Mouse (Mus musculus): Measurements from ENCODE around the gene Rapgef4. TPM values are rescaled to one million over a fixed set of nuclear protein-coding genes. Genes with fewer than 3 reads are reported as not detected.

Rapgef4 gene
- polyA plus RNA-seq, 1 experiment from 2014 or later: 5.8 TPM

DNA sequence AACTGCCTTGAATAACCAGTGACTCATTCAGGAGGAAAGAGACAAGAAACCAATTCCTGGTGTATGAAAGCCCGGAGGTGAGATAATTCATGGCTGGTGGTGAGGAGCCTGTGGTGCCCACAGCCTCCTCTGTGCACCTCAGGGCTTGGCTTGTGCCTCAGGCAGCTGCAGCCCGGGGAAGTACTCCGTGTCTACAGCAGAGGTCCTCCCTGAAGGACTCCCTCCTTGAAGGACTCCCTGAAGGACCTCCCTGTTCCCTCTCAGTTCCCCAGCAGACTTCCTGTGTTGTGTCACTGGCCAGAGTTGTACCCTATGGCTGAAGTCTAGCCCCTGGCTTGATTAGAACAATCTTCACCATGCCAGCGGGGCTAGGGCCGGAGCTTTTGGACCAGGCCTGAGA is 50.7 kb downstream of the Rapgef4 start:
- Histone ChIP-seq H3K27me3 (no peaks in the 10 kb centered on the region), H3K36me3 (no peaks in the 10 kb centered on the region), H3K4me2 (replicated peaks) (no peak overlapping the region), H3K4me1 (no peaks in the 10 kb centered on the region), H3K4me3 (replicated peaks) (no peak overlapping the region), H3K27ac (replicated peaks) (no peak overlapping the region), H3K9me3 (replicated peaks) (no peaks in the 10 kb centered on the region), H3K9ac (no peak overlapping the region)
- ATAC-seq (ENCODE audit: insufficient number of reproducible peaks, low FRiP score, low TSS enrichment, low read depth): no peak
- WGBS: 65% methylated on average over 5 of the region's 5 CpGs

DNA sequence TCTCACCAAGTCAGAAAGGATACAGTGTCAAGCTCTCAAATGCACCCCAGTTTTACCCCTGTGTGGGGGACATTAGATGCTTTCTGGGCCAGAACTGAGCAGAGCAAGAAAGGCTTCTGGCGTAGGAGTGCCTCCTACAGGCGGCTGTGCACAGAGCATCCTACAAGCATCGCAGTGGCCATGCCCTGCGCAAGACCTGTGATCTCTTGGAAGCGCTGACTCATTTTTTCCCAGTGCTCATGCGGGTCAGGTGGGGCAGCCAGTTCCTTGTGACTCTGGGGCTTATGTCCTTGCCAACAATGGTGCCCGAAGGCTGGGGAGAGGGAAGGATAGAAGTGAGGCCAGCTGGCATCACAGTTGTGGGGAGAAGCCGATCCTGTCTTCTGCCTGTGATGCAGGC is 54.6 kb downstream of the Rapgef4 start:
- H3K4me3 ChIP-seq (replicated peaks): no peak overlapping the region
- no peaks in the 10 kb centered on the region for H3K27me3 ChIP-seq
- peaks cover 10% of the 10 kb centered on the region for H3K4me1 ChIP-seq
- no peak overlapping the region for H3K9ac ChIP-seq
- H3K4me2 ChIP-seq (replicated peaks): no peak overlapping the region
- 50% methylated on average over 8 of the region's 8 CpGs for WGBS
- no peak overlapping the region for H3K27ac ChIP-seq (replicated peaks)
- no peaks in the 10 kb centered on the region for H3K36me3 ChIP-seq
- ATAC-seq (ENCODE audit: insufficient number of reproducible peaks, low FRiP score, low TSS enrichment, low read depth): no peak
- no peaks in the 10 kb centered on the region for H3K9me3 ChIP-seq (replicated peaks)

DNA sequence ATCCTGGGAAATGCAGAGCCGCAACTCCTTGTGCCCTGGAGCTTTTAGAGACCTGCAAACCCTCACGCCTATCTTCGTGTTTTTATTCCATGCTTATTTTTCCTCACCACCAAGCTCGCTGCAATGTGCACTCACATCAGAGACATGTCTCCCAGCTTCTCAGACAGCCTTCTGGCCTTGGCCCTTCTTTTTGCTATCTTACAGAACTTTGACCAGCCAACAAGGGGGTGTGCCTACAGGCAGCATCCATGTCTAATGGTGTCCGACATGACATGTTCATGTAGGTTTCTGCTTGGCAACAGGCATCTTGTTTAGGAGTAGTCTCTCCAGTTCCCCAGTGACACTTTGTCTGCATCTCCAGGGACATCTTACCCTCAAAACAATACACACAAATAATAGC is 56.3 kb downstream of the Rapgef4 start:
- Histone ChIP-seq H3K4me3 (replicated peaks) (no peak overlapping the region), H3K9me3 (replicated peaks) (no peaks in the 10 kb centered on the region), H3K4me1 (peaks cover 10% of the 10 kb centered on the region), H3K9ac (no peak overlapping the region), H3K27ac (replicated peaks) (no peak overlapping the region), H3K27me3 (no peaks in the 10 kb centered on the region), H3K4me2 (replicated peaks) (no peak overlapping the region), H3K36me3 (no peaks in the 10 kb centered on the region)
- 86% methylated on average over 5 of the region's 5 CpGs for WGBS
- ATAC-seq (ENCODE audit: insufficient number of reproducible peaks, low FRiP score, low TSS enrichment, low read depth): no peak

DNA sequence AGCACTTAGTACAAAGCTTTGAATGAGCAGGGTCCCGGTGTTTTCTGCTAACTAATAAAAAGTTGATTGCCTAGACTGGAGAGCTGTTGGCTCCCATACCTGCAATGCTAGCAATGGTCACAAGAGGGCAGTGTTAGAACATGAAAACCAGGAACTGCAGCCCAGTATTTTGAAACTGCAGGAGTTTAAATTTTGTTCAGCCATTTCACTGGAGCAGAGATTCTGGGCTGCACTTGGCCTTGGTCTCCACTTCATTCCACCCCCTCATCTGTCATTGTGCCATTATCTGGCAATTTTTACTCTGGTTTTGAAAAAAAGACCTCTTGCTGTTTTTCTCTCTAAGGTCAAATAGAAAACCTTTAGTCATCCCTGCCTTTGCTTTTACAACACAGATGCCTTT is 57.2 kb downstream of the Rapgef4 start:
- Histone ChIP-seq H3K9me3 (replicated peaks) (no peaks in the 10 kb centered on the region), H3K27me3 (no peaks in the 10 kb centered on the region), H3K4me2 (replicated peaks) (no peak overlapping the region), H3K27ac (replicated peaks) (0 out of 2 replicates have a peak overlapping the region, but pooled peaks have one; percentile 11), H3K9ac (no peak overlapping the region), H3K36me3 (no peaks in the 10 kb centered on the region), H3K4me3 (replicated peaks) (no peak overlapping the region), H3K4me1 (peaks cover 10% of the 10 kb centered on the region)
- ATAC-seq (ENCODE audit: insufficient number of reproducible peaks, low FRiP score, low TSS enrichment, low read depth): no peak; the same call in 1 of the 2 replicates
- WGBS: 12% methylated on average over 1 of the region's 1 CpGs

DNA sequence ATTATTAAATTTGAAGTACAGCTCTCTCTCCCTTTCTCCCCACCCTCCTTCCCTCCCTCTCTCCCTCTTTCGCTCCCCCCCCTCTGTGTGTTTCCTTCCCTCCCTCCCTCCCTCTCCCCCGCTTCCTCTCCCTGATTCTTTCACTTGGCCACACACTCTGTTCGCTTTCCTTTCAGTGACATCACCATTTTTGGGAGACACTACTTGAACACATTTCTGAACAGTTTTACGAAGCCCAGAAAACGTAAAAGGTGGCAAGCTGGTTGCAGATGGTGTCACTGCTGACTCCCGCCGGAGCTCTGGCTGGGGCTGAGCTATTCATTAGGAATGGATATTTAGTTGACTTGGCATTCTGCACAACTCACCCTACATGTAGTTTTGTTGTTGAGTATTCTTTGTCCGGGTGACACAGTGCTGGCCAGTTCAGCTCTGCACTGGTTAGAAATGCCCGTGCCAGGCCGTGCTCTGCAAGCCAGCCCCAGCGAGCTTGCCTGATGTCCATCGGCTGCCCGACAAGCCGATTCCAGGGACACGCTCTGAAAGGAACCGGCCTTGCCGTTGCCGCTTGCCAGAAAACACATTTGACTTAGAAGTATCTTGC is 57.7 kb downstream of the Rapgef4 start:
- peaks cover 10% of the 10 kb centered on the region for H3K4me1 ChIP-seq
- WGBS: 50% methylated on average over 18 of the region's 18 CpGs
- H3K36me3 ChIP-seq: no peaks in the 10 kb centered on the region
- no peak for ATAC-seq (ENCODE audit: insufficient number of reproducible peaks, low FRiP score, low TSS enrichment, low read depth)
- H3K9ac ChIP-seq: no peak overlapping the region
- H3K27ac ChIP-seq (replicated peaks): peak overlapping the region; percentile 29; the same call in 1 of the 2 replicates
- no peaks in the 10 kb centered on the region for H3K27me3 ChIP-seq
- H3K4me3 ChIP-seq (replicated peaks): no peak overlapping the region
- H3K9me3 ChIP-seq (replicated peaks): no peaks in the 10 kb centered on the region
- H3K4me2 ChIP-seq (replicated peaks): peak overlapping the region; percentile 21

DNA sequence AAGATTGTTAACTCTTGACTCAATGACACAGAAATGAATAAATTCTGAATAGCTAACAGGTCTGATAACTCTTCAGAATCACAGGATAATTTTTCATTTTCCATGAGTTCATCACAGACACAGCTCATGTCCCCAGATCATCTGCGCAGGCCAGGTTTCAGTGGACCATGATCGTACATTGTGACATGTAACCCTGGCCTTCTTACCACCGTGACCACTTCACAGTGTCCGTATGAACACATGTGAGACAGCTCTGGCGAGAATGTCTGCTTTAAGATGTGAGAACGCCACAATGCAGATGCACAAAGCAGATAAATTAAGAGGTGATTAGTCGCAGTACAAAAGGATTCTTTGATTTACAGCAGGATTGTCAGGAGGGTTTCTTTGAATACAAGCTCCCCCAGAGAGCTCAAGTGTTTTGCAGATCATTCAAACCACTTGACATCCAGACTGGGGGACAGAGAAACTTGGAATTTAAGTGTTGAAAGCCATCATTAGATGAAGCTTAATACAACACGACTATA is 58.5 kb downstream of the Rapgef4 start:
- WGBS: 54% methylated on average over 8 of the region's 8 CpGs
- H3K9me3 ChIP-seq (replicated peaks): no peaks in the 10 kb centered on the region
- H3K27ac ChIP-seq (replicated peaks): no peak overlapping the region
- H3K36me3 ChIP-seq: no peaks in the 10 kb centered on the region
- ATAC-seq (ENCODE audit: insufficient number of reproducible peaks, low FRiP score, low TSS enrichment, low read depth): no peak
- no peaks in the 10 kb centered on the region for H3K27me3 ChIP-seq
- no peak overlapping the region for H3K9ac ChIP-seq
- no peak overlapping the region for H3K4me2 ChIP-seq (replicated peaks)
- H3K4me1 ChIP-seq: peaks cover 10% of the 10 kb centered on the region
- no peak overlapping the region for H3K4me3 ChIP-seq (replicated peaks)

DNA sequence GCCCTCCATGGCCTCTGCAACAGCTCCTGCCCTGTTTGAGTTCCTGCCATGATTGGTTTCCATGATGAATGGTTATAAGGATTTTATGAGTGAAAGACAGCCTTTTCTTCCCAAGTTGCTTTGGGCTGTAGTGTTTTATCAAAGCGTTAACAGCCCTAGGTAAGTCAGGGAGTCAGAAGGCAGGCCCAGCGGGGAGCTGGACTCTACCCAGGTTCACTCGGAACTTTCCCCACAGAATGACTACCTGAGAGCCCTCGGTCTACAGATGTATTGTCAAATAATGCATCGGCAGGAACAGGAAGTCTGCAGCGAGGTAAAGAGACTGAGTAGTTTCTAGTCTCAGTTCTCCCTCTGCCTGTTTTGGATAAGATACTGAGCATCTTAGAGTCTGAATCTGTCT is 60.0 kb downstream of the Rapgef4 start:
- H3K4me3 ChIP-seq (replicated peaks): no peak overlapping the region
- H3K36me3 ChIP-seq: no peaks in the 10 kb centered on the region
- ATAC-seq (ENCODE audit: insufficient number of reproducible peaks, low FRiP score, low TSS enrichment, low read depth): no peak
- 89% methylated on average over 6 of the region's 6 CpGs for WGBS
- no peak overlapping the region for H3K9ac ChIP-seq
- H3K9me3 ChIP-seq (replicated peaks): no peaks in the 10 kb centered on the region
- no peak overlapping the region for H3K27ac ChIP-seq (replicated peaks)
- H3K4me1 ChIP-seq: peaks cover 13% of the 10 kb centered on the region
- H3K27me3 ChIP-seq: no peaks in the 10 kb centered on the region
- no peak overlapping the region for H3K4me2 ChIP-seq (replicated peaks)

DNA sequence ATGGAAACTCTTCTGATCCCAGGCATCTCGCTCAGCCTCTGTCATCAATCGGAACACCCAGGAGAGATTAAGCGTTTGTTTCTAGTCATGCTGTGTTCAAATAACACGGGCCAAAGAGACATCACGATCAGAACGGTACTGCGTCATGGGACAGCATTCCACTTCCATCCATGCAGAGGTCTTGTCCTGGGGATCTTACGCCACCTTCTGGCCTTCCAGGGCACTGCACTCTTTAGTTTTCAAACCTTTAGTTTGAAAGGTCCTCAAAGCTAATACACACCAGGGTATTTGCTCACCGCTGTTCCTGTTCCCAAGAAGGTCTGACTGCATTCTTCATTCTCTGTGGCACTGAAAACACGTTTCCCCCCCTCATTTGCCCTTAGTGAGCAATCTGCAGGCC is 61.1 kb downstream of the Rapgef4 start:
- H3K27me3 ChIP-seq: no peaks in the 10 kb centered on the region
- WGBS: 85% methylated on average over 10 of the region's 10 CpGs
- no peaks in the 10 kb centered on the region for H3K36me3 ChIP-seq
- no peak overlapping the region for H3K27ac ChIP-seq (replicated peaks)
- H3K4me3 ChIP-seq (replicated peaks): no peak overlapping the region
- no peak overlapping the region for H3K9ac ChIP-seq
- no peak for ATAC-seq (ENCODE audit: insufficient number of reproducible peaks, low FRiP score, low TSS enrichment, low read depth)
- peaks cover 13% of the 10 kb centered on the region for H3K4me1 ChIP-seq
- no peak overlapping the region for H3K4me2 ChIP-seq (replicated peaks)
- no peaks in the 10 kb centered on the region for H3K9me3 ChIP-seq (replicated peaks)

DNA sequence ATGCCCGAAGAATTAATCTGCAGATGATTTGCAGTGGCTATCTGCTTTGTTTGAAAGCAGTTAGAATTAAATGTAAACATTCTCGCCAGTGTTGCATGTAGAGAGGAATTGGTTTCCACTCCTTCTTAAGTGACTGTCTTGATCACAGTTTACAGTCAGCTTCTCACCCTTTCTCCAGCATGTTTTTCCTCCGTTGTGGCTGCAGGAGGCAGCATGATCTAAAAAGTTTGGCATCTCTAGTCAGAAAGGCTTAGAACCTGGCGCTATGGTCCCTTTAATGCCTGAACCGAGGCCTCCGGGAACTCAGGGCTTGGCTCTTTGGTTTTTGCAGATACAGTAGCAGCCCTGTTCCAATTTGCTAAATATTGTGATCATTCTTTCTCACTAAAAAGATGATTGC is 63.2 kb downstream of the Rapgef4 start:
- H3K4me3 ChIP-seq (replicated peaks): no peak overlapping the region
- H3K27ac ChIP-seq (replicated peaks): no peak overlapping the region
- peaks cover 4% of the 10 kb centered on the region; the same call in 1 of the 2 replicates for H3K4me1 ChIP-seq
- no peaks in the 10 kb centered on the region for H3K9me3 ChIP-seq (replicated peaks)
- H3K27me3 ChIP-seq: no peaks in the 10 kb centered on the region
- no peak for ATAC-seq (ENCODE audit: insufficient number of reproducible peaks, low FRiP score, low TSS enrichment, low read depth)
- H3K9ac ChIP-seq: no peak overlapping the region
- no peaks in the 10 kb centered on the region for H3K36me3 ChIP-seq
- WGBS: 49% methylated on average over 6 of the region's 6 CpGs
- H3K4me2 ChIP-seq (replicated peaks): no peak overlapping the region

DNA sequence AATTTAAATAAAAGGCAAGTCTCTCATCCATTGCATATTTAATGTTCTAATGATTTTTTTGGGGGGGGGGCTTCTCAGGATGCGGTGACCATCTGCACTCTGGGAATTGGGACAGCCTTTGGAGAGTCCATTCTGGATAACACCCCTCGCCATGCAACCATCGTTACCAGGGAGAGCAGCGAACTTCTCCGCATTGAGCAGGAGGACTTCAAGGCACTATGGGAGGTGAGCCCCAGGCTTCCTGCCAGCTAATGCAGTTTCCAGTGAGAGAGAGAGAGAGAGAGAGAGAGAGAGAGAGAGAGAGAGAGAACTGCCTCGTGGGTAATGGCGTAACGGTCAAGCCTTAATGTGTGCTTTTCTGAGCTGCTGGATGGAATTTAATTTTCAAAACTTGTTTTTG is 64.0 kb downstream of the Rapgef4 start:
- Histone ChIP-seq H3K27me3 (no peaks in the 10 kb centered on the region), H3K4me2 (replicated peaks) (no peak overlapping the region), H3K4me1 (peaks cover 3% of the 10 kb centered on the region; the same call in 1 of the 2 replicates), H3K4me3 (replicated peaks) (no peak overlapping the region), H3K9ac (no peak overlapping the region), H3K27ac (replicated peaks) (no peak overlapping the region), H3K9me3 (replicated peaks) (no peaks in the 10 kb centered on the region), H3K36me3 (no peaks in the 10 kb centered on the region)
- WGBS: 73% methylated on average over 8 of the region's 8 CpGs
- no peak for ATAC-seq (ENCODE audit: insufficient number of reproducible peaks, low FRiP score, low TSS enrichment, low read depth)

DNA sequence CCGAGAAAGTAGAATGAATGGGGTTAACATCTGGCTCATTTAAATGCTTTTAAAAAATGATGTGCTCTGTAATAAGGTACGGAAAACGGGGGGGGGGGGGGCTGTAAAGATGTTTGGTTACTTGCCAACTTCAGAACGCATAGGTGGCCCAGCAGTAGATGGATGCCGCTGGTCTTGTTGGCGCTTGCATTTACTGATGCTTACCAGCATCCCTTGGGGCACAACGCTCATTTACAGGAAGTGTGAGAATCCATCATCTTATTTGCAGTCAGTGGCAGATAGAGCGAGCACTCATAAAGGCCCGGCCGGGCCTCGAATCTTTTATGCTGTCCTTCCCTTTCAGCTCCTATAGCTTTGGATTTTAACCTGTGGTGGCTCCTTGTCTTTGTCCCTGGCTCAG is 64.6 kb downstream of the Rapgef4 start:
- Histone ChIP-seq H3K4me2 (replicated peaks) (no peak overlapping the region), H3K27me3 (no peaks in the 10 kb centered on the region), H3K4me1 (peaks cover 3% of the 10 kb centered on the region; the same call in 1 of the 2 replicates), H3K27ac (replicated peaks) (no peak overlapping the region), H3K9me3 (replicated peaks) (no peaks in the 10 kb centered on the region), H3K9ac (no peak overlapping the region), H3K36me3 (no peaks in the 10 kb centered on the region), H3K4me3 (replicated peaks) (no peak overlapping the region)
- ATAC-seq (ENCODE audit: insufficient number of reproducible peaks, low FRiP score, low TSS enrichment, low read depth): no peak
- WGBS: 62% methylated on average over 11 of the region's 11 CpGs

DNA sequence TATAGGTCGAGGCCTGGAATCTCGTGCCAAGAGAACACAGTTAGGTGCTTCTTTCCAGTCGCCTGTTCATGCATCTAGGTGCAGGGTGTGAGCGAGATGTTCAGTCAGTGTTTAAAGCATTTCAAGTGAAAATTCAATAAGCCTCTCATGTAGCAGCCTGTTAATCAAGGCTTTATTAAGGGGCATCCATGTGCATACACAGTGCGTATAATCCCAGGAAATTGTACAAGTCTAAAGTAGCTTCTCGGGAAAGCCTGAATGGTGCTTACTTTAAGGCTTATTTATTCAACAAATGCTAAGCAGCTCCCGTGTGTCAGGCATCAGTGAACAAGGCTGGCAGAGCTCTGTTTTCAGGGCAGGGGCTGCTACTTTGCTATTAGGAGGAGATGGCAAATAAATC is 69.4 kb downstream of the Rapgef4 start:
- Histone ChIP-seq H3K9ac (no peak overlapping the region), H3K4me2 (replicated peaks) (no peak overlapping the region), H3K27me3 (no peaks in the 10 kb centered on the region), H3K9me3 (replicated peaks) (no peaks in the 10 kb centered on the region), H3K27ac (replicated peaks) (no peak overlapping the region), H3K36me3 (no peaks in the 10 kb centered on the region), H3K4me1 (peaks cover 7% of the 10 kb centered on the region), H3K4me3 (replicated peaks) (no peak overlapping the region)
- no peak for ATAC-seq (ENCODE audit: insufficient number of reproducible peaks, low FRiP score, low TSS enrichment, low read depth)
- 66% methylated on average over 7 of the region's 7 CpGs for WGBS
